Mouse (Mus musculus): ENCODE measurements around the gene Clic3. TPM values are rescaled to one million over a fixed set of nuclear protein-coding genes. Genes with fewer than 3 reads are reported as not detected.

Gene Clic3
- polyA plus RNA-seq, 1 experiment from 2014 or later = 99.3 TPM

DNA sequence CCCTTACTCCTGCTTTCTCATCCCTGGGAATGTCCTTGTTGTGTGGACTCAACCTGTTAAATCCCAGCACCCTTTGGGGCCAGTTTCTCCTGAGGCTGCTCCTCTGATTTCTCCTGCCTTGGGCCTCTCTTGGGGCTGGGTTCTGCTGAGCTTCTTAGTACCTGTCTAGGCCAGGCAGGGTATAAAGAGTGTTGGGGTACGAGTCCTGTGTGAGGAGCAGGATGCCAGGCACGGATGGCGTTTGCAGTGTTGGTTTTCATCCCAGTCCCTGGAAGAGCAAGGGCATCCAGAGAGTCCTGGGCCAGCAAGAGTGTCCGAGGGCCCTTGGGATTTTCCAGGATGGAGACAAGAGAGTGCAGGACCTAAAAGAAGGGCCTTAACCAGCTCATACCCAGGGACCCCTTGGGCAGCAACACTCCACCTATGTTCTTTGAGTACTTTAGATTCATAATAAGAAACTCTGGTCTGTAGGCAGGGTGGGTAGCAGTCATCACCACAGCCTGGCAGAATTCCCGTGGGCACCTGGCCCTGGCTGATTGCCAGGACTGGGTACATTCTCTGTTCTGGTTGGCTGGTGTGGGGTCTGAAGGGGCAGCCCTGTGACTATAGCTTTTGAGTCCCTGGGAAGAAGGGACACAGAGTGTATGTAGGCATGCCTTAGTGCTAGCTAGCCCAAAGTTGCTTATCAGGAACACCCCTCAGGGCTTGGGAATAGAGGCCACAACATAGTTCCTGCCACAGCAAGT, 27.0 kb upstream of the Clic3 start:
- no peaks in the 10 kb centered on the region for H3K9me3 ChIP-seq
- peak overlapping the region; percentile 90 for H3K4me2 ChIP-seq
- H3K9ac ChIP-seq = no peak overlapping the region
- ATAC-seq (ENCODE audit: insufficient number of reproducible peaks, low FRiP score, low TSS enrichment, low read depth) = no peak
- WGBS = 78% methylated on average over 5 of the region's 5 CpGs
- peaks cover 4% of the 10 kb centered on the region; the same call in 1 of the 2 replicates for H3K36me3 ChIP-seq
- peaks cover 35% of the 10 kb centered on the region for H3K27me3 ChIP-seq
- H3K4me1 ChIP-seq = peaks cover 12% of the 10 kb centered on the region
- no peak overlapping the region for H3K27ac ChIP-seq
- peak overlapping the region; percentile 67 for H3K4me3 ChIP-seq

DNA sequence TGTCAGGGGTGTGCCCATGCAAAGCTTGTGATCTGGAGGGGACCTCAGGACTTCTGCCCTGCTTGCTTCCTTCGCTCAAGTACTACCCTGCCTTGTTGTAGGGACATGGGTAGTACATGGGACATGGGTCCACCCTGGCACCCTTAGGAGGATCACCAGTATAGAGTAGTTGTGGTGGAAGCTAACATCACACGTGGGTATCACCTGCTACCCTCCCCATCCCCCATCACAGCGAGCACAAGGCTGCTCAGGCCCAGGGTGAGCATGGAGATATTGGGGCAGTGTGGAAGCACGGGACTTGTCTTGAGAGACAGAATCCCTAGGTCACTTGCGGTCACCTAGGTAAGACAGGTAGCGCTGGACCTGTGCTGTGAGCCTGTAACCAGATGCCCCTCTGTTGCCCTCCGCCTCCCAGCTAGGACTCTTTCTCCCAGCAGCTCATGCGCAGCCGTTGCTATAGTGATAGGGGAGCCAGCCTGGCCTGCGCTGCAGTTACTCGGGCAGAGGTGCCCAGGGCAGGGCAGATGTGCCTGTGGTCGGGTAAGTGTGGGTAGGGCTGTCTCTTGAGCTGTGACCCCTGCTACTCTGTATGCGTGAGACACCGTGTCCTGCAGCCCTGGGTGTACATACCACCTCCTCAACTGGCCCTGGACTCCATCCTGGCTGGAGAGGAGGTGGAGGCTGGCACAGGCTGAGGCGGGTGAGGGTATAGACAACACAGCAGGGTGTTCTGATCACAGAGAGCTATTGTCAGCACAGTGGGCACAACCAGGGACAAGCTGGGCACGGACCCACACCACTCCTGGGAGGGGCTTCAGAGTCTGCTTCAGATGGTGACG, 26.0 kb upstream of the Clic3 start:
- H3K4me1 ChIP-seq = peaks cover 12% of the 10 kb centered on the region
- peaks cover 25% of the 10 kb centered on the region for H3K27me3 ChIP-seq
- H3K9ac ChIP-seq = no peak overlapping the region
- no peak for ATAC-seq (ENCODE audit: insufficient number of reproducible peaks, low FRiP score, low TSS enrichment, low read depth)
- WGBS = 72% methylated on average over 17 of the region's 17 CpGs
- no peak overlapping the region for H3K4me2 ChIP-seq
- H3K9me3 ChIP-seq = no peaks in the 10 kb centered on the region
- peaks cover 7% of the 10 kb centered on the region; the same call in 1 of the 2 replicates for H3K36me3 ChIP-seq
- no peak overlapping the region for H3K27ac ChIP-seq
- H3K4me3 ChIP-seq = no peak overlapping the region

DNA sequence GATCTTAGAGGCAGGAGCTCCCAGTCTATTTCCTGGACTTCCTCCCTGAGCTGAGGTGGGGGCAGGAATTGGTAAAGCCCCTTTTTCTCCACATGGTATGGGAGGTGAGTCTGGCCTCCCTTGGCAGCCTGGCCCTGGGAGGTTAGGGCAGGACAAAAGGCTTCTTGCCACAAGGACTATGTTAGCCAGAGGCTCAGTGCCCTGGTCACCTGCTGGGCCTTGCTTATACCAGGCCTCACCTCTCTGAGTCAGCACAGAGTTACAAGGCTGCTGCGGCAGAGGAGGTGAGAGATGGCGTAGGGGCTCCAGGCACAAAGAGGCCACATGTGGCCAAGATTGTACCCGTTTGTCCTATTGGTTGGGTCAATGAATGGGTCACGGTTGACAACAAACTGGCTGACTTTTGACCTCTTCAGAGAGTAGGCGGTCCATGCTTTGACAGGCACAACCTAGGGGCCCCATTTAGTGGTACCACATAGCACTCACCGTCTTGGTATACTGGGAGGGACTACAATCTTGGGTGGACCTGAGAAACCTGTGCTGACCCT, 25.3 kb upstream of the Clic3 start:
- ATAC-seq (ENCODE audit: insufficient number of reproducible peaks, low FRiP score, low TSS enrichment, low read depth) = no peak
- H3K4me3 ChIP-seq = no peak overlapping the region
- H3K27ac ChIP-seq = no peak overlapping the region
- 74% methylated on average over 6 of the region's 6 CpGs for WGBS
- H3K4me2 ChIP-seq = no peak overlapping the region
- no peaks in the 10 kb centered on the region for H3K9me3 ChIP-seq
- no peak overlapping the region for H3K9ac ChIP-seq
- H3K4me1 ChIP-seq = peaks cover 12% of the 10 kb centered on the region
- peaks cover 7% of the 10 kb centered on the region; the same call in 1 of the 2 replicates for H3K36me3 ChIP-seq
- peaks cover 17% of the 10 kb centered on the region for H3K27me3 ChIP-seq

DNA sequence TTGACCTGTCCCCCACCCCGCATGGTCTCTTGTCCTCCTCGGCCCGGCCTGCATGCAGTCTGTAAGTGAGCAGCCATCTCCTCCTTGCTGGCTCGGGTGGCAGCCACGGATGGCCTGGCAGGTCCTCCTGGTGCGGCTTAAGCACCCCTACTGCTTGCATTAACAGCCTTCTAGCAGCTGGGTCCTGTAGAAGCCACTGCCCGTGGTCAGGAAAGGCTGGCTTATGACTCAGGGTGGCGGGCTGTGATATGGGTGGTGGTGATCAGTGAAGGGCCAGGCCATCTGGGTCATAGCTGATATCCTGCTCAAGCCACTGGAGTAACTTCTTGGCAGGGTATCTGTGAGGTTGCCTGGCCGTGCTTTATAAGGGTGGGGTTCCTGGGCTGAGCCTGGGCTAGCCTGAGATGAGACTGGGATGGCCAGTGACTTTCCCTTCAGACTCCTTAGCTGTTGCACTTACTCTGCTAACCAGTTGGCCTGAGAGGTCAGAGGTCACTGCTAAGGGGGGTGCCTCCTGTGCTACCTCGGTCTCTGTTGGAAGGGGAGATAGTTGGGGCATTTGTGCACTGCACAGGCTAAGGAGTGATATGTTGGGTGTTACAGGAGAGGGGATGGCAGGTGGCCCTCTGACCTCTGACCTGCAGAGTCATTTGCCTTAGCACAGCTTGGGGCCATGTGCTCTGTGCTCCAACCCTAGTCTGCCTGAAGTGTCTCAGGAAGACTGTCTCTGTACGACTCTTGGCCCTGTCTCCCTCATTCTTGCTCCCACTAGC, 24.1 kb upstream of the Clic3 start:
- H3K4me3 ChIP-seq = no peak overlapping the region
- H3K4me2 ChIP-seq = no peak overlapping the region
- H3K36me3 ChIP-seq = peaks cover 8% of the 10 kb centered on the region
- H3K9ac ChIP-seq = no peak overlapping the region
- H3K4me1 ChIP-seq = peaks cover 12% of the 10 kb centered on the region
- ATAC-seq (ENCODE audit: insufficient number of reproducible peaks, low FRiP score, low TSS enrichment, low read depth) = no peak
- no peaks in the 10 kb centered on the region for H3K9me3 ChIP-seq
- WGBS = 72% methylated on average over 11 of the region's 11 CpGs
- no peak overlapping the region for H3K27ac ChIP-seq
- peaks cover 14% of the 10 kb centered on the region for H3K27me3 ChIP-seq

DNA sequence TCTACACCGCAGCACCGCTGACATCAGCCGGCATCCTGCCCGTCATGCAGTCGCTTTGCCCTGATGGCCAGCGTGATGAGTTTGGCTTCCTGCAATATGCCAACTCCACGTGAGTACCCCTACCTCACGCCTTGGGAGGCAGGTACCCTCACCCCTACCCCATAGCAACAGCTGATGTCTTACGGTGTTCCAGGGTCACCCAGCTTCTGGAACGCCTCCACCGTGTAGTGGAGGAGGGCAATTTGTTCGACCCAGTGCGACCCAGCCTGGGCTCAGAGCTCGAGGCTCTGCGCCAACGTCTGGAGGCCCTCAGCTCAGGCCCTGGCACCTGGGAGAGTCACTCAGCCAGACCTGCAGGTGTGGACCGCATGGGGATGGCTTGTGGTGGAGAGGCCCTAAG, 23.5 kb upstream of the Clic3 start:
- Histone ChIP-seq H3K27me3 (peaks cover 14% of the 10 kb centered on the region), H3K4me3 (no peak overlapping the region), H3K27ac (no peak overlapping the region), H3K4me1 (peaks cover 12% of the 10 kb centered on the region), H3K36me3 (peaks cover 13% of the 10 kb centered on the region), H3K9me3 (no peaks in the 10 kb centered on the region), H3K9ac (no peak overlapping the region), H3K4me2 (no peak overlapping the region)
- ATAC-seq (ENCODE audit: insufficient number of reproducible peaks, low FRiP score, low TSS enrichment, low read depth) = no peak
- whole genome bisulfite sequencing = 78% methylated on average over 17 of the region's 17 CpGs

DNA sequence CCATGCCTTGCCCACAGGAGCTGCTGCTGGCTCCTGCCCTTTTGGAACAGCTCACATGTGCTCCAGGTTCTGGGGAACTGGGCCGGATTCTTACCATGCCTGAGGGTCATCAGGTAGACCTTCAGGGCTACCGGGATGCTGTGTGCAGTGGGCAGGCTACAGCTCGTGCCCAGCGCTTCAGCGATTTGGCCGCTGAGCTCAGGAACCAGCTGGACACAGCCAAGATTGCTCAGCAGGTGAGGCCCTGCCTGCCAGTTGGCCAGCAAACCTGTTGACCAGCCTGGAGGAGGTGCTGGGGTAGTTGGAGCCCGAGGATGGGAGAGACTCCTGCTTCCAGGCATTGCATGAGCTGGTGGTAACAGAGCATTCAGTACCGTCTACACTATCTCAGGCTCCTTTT, 22.3 kb upstream of the Clic3 start:
- Histone ChIP-seq H3K27me3 (peaks cover 14% of the 10 kb centered on the region), H3K9ac (no peak overlapping the region), H3K36me3 (peaks cover 20% of the 10 kb centered on the region), H3K27ac (no peak overlapping the region), H3K4me3 (no peak overlapping the region), H3K4me2 (no peak overlapping the region), H3K9me3 (no peaks in the 10 kb centered on the region), H3K4me1 (peaks cover 6% of the 10 kb centered on the region)
- WGBS = 87% methylated on average over 8 of the region's 8 CpGs
- ATAC-seq (ENCODE audit: insufficient number of reproducible peaks, low FRiP score, low TSS enrichment, low read depth) = no peak

DNA sequence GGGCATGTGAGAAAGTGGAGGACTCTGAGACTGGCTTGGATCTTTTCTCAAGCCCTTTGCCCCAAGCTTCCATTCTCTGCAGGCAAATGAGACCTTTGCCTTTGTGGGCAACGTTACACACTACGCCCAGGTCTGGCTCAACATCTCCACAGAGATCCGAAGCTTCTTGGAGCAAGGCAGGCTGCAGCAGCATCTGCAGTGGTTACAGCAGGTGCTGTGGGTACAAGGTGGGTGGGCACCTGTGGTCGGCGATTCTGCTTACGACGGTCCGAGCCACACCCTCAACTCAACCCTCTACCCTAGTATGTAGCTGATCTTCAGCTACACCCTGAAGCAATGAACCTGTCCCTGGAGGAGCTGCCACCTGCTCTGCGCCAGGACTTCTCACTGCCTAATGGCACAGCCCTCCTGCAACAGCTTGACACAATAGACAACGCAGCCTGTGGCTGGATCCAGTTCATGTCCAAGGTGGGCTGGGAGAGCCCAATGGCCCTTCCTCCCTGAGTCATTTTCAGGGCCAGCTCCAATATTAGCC, 20.3 kb upstream of the Clic3 start:
- H3K27ac ChIP-seq = no peak overlapping the region
- no peaks in the 10 kb centered on the region for H3K9me3 ChIP-seq
- ATAC-seq (ENCODE audit: insufficient number of reproducible peaks, low FRiP score, low TSS enrichment, low read depth) = no peak

DNA sequence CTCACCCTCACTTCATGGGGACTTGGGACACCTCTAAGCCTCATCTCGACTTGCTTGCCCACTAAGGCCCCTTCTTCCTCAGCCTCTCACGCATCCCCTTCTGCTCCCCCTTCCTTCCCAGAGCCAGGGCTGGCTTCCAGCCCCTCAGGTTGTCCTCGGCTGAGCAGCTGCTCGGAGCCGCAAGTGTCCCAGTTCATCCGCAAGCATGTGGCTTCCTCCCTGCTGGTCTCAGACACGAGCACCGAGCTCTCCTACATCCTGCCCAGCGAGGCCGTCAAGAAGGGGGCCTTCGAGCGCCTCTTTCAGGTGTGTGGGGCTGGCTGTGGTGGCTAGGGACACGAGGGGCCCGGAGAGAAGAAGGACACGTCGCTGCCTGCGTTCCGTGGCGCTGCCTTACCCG, 15.6 kb upstream of the Clic3 start:
- WGBS = 82% methylated on average over 20 of the region's 20 CpGs
- Histone ChIP-seq H3K27ac (no peak overlapping the region), H3K36me3 (peaks cover 53% of the 10 kb centered on the region)

More for the DNA sequence above, 20.3 kb upstream of the Clic3 start:
- 92% methylated on average over 10 of the region's 10 CpGs for WGBS
- Histone ChIP-seq H3K4me1 (no peaks in the 10 kb centered on the region), H3K36me3 (peaks cover 25% of the 10 kb centered on the region), H3K27me3 (no peaks in the 10 kb centered on the region), H3K4me2 (no peak overlapping the region), H3K4me3 (no peak overlapping the region), H3K9ac (no peak overlapping the region)

DNA sequence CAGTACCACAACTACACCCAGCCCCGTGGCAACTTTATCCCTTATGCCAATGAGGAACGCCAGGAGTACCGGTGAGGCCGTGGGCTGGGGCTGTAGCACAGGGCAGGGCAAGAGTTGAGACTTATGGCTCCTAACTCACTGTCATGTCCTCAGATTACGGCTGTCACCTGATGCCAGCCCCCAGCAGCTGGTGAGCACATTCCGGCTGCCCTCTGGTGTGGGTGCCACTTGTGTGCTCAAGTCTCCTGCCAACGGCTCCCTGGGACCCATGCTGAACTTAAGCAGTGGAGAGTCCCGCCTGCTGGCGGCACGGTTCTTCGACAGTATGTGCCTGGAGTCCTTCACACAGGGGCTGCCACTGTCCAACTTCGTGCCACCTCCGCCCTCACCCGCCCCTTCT, 14.0 kb upstream of the Clic3 start:
- Histone ChIP-seq H3K4me2 (no peak overlapping the region), H3K36me3 (peaks cover 60% of the 10 kb centered on the region), H3K27ac (no peak overlapping the region), H3K4me1 (no peaks in the 10 kb centered on the region), H3K9me3 (no peaks in the 10 kb centered on the region), H3K4me3 (no peak overlapping the region), H3K9ac (no peak overlapping the region), H3K27me3 (no peaks in the 10 kb centered on the region)
- WGBS = 87% methylated on average over 14 of the region's 14 CpGs
- no peak for ATAC-seq (ENCODE audit: insufficient number of reproducible peaks, low FRiP score, low TSS enrichment, low read depth)

More for the DNA sequence above, 15.6 kb upstream of the Clic3 start:
- no peak overlapping the region for H3K4me3 ChIP-seq
- H3K9me3 ChIP-seq = no peaks in the 10 kb centered on the region
- ATAC-seq (ENCODE audit: insufficient number of reproducible peaks, low FRiP score, low TSS enrichment, low read depth) = no peak
- no peak overlapping the region for H3K4me2 ChIP-seq
- no peaks in the 10 kb centered on the region for H3K27me3 ChIP-seq
- H3K4me1 ChIP-seq = no peaks in the 10 kb centered on the region
- no peak overlapping the region for H3K9ac ChIP-seq

DNA sequence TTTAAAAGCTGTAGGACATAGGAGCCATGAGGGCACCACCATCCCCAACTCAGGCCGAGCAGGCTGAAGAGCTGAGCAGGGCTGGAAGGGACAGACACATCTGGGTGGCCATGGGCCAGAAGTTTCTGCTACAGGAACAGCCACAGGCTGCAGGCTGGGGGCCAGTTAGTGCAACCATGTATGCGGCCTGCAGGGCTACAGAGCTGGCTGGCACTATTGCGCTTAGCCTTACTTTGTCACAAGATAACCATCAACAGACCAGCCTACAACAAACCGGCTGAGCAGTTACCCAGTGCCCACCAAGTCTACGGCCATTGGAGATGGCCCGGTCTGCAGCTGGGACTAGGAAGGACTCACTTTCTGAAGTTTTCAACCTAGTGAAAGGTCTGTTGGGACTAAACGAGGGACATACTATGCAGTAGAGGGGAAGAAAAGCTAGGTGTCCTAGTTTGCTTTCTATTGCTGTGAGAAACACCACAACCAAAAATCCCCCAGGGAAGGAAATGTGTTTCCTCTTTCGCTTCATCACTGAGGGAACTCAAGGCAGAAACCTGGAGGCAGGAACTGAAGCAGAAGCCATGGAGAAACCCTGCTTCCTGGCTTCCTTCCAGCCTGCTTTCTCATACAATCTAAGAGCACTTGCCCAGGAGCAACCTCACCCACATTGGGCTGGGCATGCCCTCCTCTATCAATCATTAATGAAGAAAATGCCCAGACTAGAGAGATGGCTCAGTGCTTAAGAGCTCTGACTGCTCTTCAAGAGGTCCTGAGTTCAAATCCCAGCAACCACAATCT, 5.6 kb upstream of the Clic3 start:
- H3K9ac ChIP-seq = no peak overlapping the region
- H3K4me3 ChIP-seq = no peak overlapping the region
- WGBS = 78% methylated on average over 8 of the region's 8 CpGs
- no peak overlapping the region for H3K27ac ChIP-seq
- ATAC-seq (ENCODE audit: insufficient number of reproducible peaks, low FRiP score, low TSS enrichment, low read depth) = no peak
- H3K36me3 ChIP-seq = peaks cover 15% of the 10 kb centered on the region; the same call in 1 of the 2 replicates
- H3K4me1 ChIP-seq = no peaks in the 10 kb centered on the region
- H3K9me3 ChIP-seq = no peaks in the 10 kb centered on the region
- H3K4me2 ChIP-seq = no peak overlapping the region
- no peaks in the 10 kb centered on the region for H3K27me3 ChIP-seq

DNA sequence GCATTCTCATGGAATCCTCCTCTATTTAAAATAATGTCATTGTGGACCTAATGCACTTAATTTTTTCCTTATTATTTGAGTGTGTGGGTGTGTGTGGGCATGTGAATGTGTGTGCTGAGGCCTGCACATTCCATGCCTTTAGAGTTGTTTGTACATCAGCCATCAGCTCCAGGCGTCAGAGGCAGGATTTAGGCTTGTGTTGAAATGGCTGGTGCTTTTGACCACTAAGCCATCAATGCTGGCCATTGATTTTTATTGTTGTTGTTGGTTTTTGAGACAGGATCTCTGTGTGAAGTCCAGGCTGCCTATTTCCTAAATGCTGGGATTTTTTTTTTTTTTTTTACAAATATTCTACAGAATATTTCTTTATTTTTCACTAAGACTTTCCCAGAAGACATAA, 3.7 kb upstream of the Clic3 start:
- 38% methylated on average over 1 of the region's 1 CpGs for WGBS
- peaks cover 7% of the 10 kb centered on the region; the same call in 1 of the 2 replicates for H3K36me3 ChIP-seq
- no peak overlapping the region for H3K27ac ChIP-seq
- no peak overlapping the region for H3K4me2 ChIP-seq
- no peak overlapping the region for H3K4me3 ChIP-seq
- H3K9me3 ChIP-seq = no peaks in the 10 kb centered on the region
- ATAC-seq (ENCODE audit: insufficient number of reproducible peaks, low FRiP score, low TSS enrichment, low read depth) = no peak
- H3K27me3 ChIP-seq = no peaks in the 10 kb centered on the region
- 0 out of 2 replicates have a peak, but pooled peaks cover 5% of the 10 kb centered on the region for H3K4me1 ChIP-seq
- H3K9ac ChIP-seq = no peak overlapping the region
